In the genomic region with DNA sequence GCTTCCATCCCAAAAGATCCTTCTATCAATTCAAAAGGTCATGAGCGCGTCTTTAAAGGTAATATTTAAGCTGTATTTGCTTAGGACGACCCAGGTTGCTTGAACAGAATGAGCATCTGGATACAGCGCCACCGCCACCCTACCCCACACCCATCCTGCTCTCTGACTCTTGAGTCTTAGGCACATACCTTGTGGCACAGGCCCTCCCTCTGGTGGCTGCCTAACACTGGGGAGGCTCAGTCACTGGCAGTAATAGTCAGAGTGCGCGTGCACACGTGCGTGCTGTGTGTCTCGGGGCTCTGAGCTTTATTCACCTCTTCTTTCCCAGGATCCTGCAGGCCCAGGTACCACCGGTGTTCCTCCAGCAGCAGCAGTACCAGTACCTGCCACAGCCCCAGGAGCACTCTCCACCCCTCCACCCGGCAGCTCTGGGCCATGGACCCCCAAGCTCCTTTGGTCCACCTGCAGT, we compare ENCODE assay signal across 8 mouse cellular contexts. TPM values are rescaled to one million over a fixed set of nuclear protein-coding genes. Genes with fewer than 3 reads are reported as not detected.
DNase-seq lines count a peak whose midpoint lies in the region; ATAC-seq lines count a peak whose summit lies in the region.

No protein-coding gene starts in this region.

- H3K4me3 ChIP-seq in hindbrain, embryonic 11.5 days (ENCODE audit: low read depth, low read length), result no peak overlapping the region

- DNase-seq in adrenal gland, adult (ENCODE audit: inconsistent age in 2 of 2, low spot score in 1 of 2), result peak; percentile 41 to 69
- DNase-seq in adrenal gland, postnatal 36 days, result no peak
- peak; percentile 33 for DNase-seq in adrenal gland, postnatal 14 days
- DNase-seq in hindbrain, embryonic 11.5 days (ENCODE audit: low spot score), result no peak
- peak; percentile 34 for DNase-seq in lung, postnatal 10 days
- DNase-seq in thymus, postnatal 10 days (ENCODE audit: low spot score in 2 of 2), result no peak
- DNase-seq in cerebellum, adult 11-12 months, result no peak
- DNase-seq in left cerebral cortex, postnatal 4 days, result no peak

- no peaks in the 10 kb centered on the region for H3K27me3 ChIP-seq in hindbrain, embryonic 11.5 days (ENCODE audit: control insufficient read depth, insufficient read depth, low read length)

- H3K9me3 ChIP-seq in hindbrain, embryonic 11.5 days (ENCODE audit: control insufficient read depth, low read length), result no peaks in the 10 kb centered on the region

- intact Hi-C loops in left cerebral cortex, postnatal 4 days (cut with DNase I), result loop anchor here (10.0 kb wide), 1 partner anchor 142 kb away; no protein-coding TSS in a partner anchor

- peaks cover 53% of the 10 kb centered on the region for H3K4me1 ChIP-seq in hindbrain, embryonic 11.5 days (replicated peaks; ENCODE audit: control insufficient read depth, insufficient read depth, low read length)

- H3K4me2 ChIP-seq in hindbrain, embryonic 11.5 days (replicated peaks; ENCODE audit: low read depth, low read length), result no peak overlapping the region

- 85% methylated on average over 12 of the region's 12 CpGs for WGBS in hindbrain, embryonic 11.5 days

- peaks cover 36% of the 10 kb centered on the region for H3K36me3 ChIP-seq in hindbrain, embryonic 11.5 days (ENCODE audit: control insufficient read depth, insufficient read depth, low read length)

- H3K27ac ChIP-seq in hindbrain, embryonic 11.5 days (ENCODE audit: low read depth, low read length), result peak overlapping the region; percentile 56

- ATAC-seq in hindbrain, embryonic 11.5 days (ENCODE audit: low FRiP score), result no peak

- no peak overlapping the region for H3K9ac ChIP-seq in hindbrain, embryonic 11.5 days (ENCODE audit: low read depth, low read length)

RNA-seq across cellular contexts. Expression of a gene that starts 6.8 kb away (rescaled TPM):
- 100 to 1,000 TPM; 219 to 385 TPM for total RNA-seq in adrenal gland, postnatal 36 days (2021)
- 160 and 219 TPM in 2 replicates for total RNA-seq in adrenal gland, postnatal 14 days (2021)
- 39.7 and 47.8 TPM in 2 replicates for polyA plus RNA-seq in hindbrain, embryonic 11.5 days (2014; fragmentation: Nextera tagmentation; extraction: Ambion mirVana)
- 10 to 100 TPM; 42.3 to 45.5 TPM for total RNA-seq in left cerebral cortex, postnatal 4 days (2021)

Comparison
In these comparisons a context has a peak if more than half of its experiments do, and no peak if none do; other contexts are left out.
1. DNase-seq: peak in adrenal gland, adult (2 of 2), adrenal gland, postnatal 14 days (single experiment) and lung, postnatal 10 days (single experiment); none in adrenal gland, postnatal 36 days (0 of 2), hindbrain, embryonic 11.5 days (single experiment), thymus, postnatal 10 days (0 of 2), cerebellum, adult 11-12 months (single experiment) and left cerebral cortex, postnatal 4 days (single experiment).